Mouse (Mus musculus): Measurements from ENCODE around the gene Mif. TPM values are rescaled to one million over a fixed set of nuclear protein-coding genes. Genes with fewer than 3 reads are reported as not detected.

The Mif gene
- total and polyA plus RNA-seq, 2 experiments from 2014 or later = 1,140 to 1,428 TPM

- no peak overlapping the region for H3K4me2 ChIP-seq (ENCODE audit: low read depth, low read length)
- WGBS = 51% methylated on average over 13 of the region's 13 CpGs
- no peaks in the 10 kb centered on the region for H3K27me3 ChIP-seq (ENCODE audit: control insufficient read depth, insufficient read depth, low read length)
- ATAC-seq (ENCODE audit: insufficient read depth, low read depth) (no peak), DNase-seq (ENCODE audit: low spot score) (peak; percentile 85)
- TF ChIP-seq EP300 (IDR thresholded peaks at IDR 0.05; ENCODE audit: low read depth) (no peak), CTCF (IDR thresholded peaks at IDR 0.05; ENCODE audit: low read depth) (peak; percentile 89)
- no peak overlapping the region for H3K4me3 ChIP-seq (ENCODE audit: low read depth, low read length)
- H3K9ac ChIP-seq (replicated peaks; ENCODE audit: low read depth, low read length) = no peak overlapping the region
- peaks cover 32% of the 10 kb centered on the region for H3K4me1 ChIP-seq (ENCODE audit: control insufficient read depth, insufficient read depth)
- no peak overlapping the region for H3K27ac ChIP-seq (ENCODE audit: low read depth)
- no peaks in the 10 kb centered on the region for H3K9me3 ChIP-seq (replicated peaks; ENCODE audit: control insufficient read depth, low read length)
- no peaks in the 10 kb centered on the region for H3K36me3 ChIP-seq (replicated peaks; ENCODE audit: control insufficient read depth, insufficient read depth, low read length)
Observed at GRCm38 (mm10) chr10:75832272-75832895, 27.7 kb downstream of the Mif start.

- WGBS = 79% methylated on average over 2 of the region's 2 CpGs
- Histone ChIP-seq H3K9ac (replicated peaks; ENCODE audit: low read depth, low read length) (no peak overlapping the region), H3K4me3 (ENCODE audit: low read depth, low read length) (no peak overlapping the region), H3K36me3 (replicated peaks; ENCODE audit: control insufficient read depth, insufficient read depth, low read length) (no peaks in the 10 kb centered on the region), H3K4me2 (ENCODE audit: low read depth, low read length) (no peak overlapping the region), H3K4me1 (ENCODE audit: control insufficient read depth, insufficient read depth) (peaks cover 20% of the 10 kb centered on the region), H3K9me3 (replicated peaks; ENCODE audit: control insufficient read depth, low read length) (no peaks in the 10 kb centered on the region), H3K27ac (ENCODE audit: low read depth) (no peak overlapping the region), H3K27me3 (ENCODE audit: control insufficient read depth, insufficient read depth, low read length) (no peaks in the 10 kb centered on the region)
- no peak for TF ChIP-seq EP300 (IDR thresholded peaks at IDR 0.05; ENCODE audit: low read depth)
- no peak for TF ChIP-seq CTCF (IDR thresholded peaks at IDR 0.05; ENCODE audit: low read depth)
- DNase-seq (ENCODE audit: low spot score) = no peak
- ATAC-seq (ENCODE audit: insufficient read depth, low read depth) = no peak
Observed at GRCm38 (mm10) chr10:75830275-75830670, 29.8 kb downstream of the Mif start.

- no peak for ATAC-seq (ENCODE audit: insufficient read depth, low read depth)
- TF ChIP-seq CTCF (IDR thresholded peaks at IDR 0.05; ENCODE audit: low read depth) (no peak), EP300 (IDR thresholded peaks at IDR 0.05; ENCODE audit: low read depth) (no peak)
Observed at GRCm38 (mm10) chr10:75829529-75830274, 30.3 kb downstream of the Mif start.

GRCm38 (mm10) chr10:75828500-75828931, 31.5 kb downstream of the Mif start:
- DNase-seq (ENCODE audit: low spot score) (no peak), ATAC-seq (ENCODE audit: insufficient read depth, low read depth) (no peak)
- H3K9me3 ChIP-seq (replicated peaks; ENCODE audit: control insufficient read depth, low read length) = peaks cover 3% of the 10 kb centered on the region; the same call in 1 of the 2 replicates
- H3K9ac ChIP-seq (replicated peaks; ENCODE audit: low read depth, low read length) = no peak overlapping the region
- TF ChIP-seq EP300 (IDR thresholded peaks at IDR 0.05; ENCODE audit: low read depth) = no peak
- no peak for TF ChIP-seq CTCF (IDR thresholded peaks at IDR 0.05; ENCODE audit: low read depth)
- no peak overlapping the region for H3K27ac ChIP-seq (ENCODE audit: low read depth)
- H3K27me3 ChIP-seq (ENCODE audit: control insufficient read depth, insufficient read depth, low read length) = no peaks in the 10 kb centered on the region
- H3K4me1 ChIP-seq (ENCODE audit: control insufficient read depth, insufficient read depth) = peaks cover 16% of the 10 kb centered on the region
- no peak overlapping the region for H3K4me3 ChIP-seq (ENCODE audit: low read depth, low read length)
- no peak overlapping the region for H3K4me2 ChIP-seq (ENCODE audit: low read depth, low read length)
- H3K36me3 ChIP-seq (replicated peaks; ENCODE audit: control insufficient read depth, insufficient read depth, low read length) = no peaks in the 10 kb centered on the region

More at GRCm38 (mm10) chr10:75829529-75830274, 30.3 kb downstream of the Mif start:
- Histone ChIP-seq H3K4me1 (ENCODE audit: control insufficient read depth, insufficient read depth) (peaks cover 16% of the 10 kb centered on the region), H3K4me2 (ENCODE audit: low read depth, low read length) (no peak overlapping the region), H3K27ac (ENCODE audit: low read depth) (no peak overlapping the region), H3K27me3 (ENCODE audit: control insufficient read depth, insufficient read depth, low read length) (no peaks in the 10 kb centered on the region), H3K36me3 (replicated peaks; ENCODE audit: control insufficient read depth, insufficient read depth, low read length) (no peaks in the 10 kb centered on the region), H3K4me3 (ENCODE audit: low read depth, low read length) (no peak overlapping the region), H3K9me3 (replicated peaks; ENCODE audit: control insufficient read depth, low read length) (peaks cover under 1% of the 10 kb centered on the region; the same call in 1 of the 2 replicates), H3K9ac (replicated peaks; ENCODE audit: low read depth, low read length) (no peak overlapping the region)
- 75% methylated on average over 2 of the region's 2 CpGs for WGBS
- no peak for DNase-seq (ENCODE audit: low spot score)

- peak; percentile 65 for DNase-seq (ENCODE audit: low spot score)
- Histone ChIP-seq H3K27me3 (ENCODE audit: control insufficient read depth, insufficient read depth, low read length) (no peaks in the 10 kb centered on the region), H3K9me3 (replicated peaks; ENCODE audit: control insufficient read depth, low read length) (peaks cover 3% of the 10 kb centered on the region; the same call in 1 of the 2 replicates), H3K36me3 (replicated peaks; ENCODE audit: control insufficient read depth, insufficient read depth, low read length) (no peaks in the 10 kb centered on the region), H3K4me2 (ENCODE audit: low read depth, low read length) (no peak overlapping the region), H3K4me1 (ENCODE audit: control insufficient read depth, insufficient read depth) (peaks cover 16% of the 10 kb centered on the region), H3K9ac (replicated peaks; ENCODE audit: low read depth, low read length) (no peak overlapping the region), H3K27ac (ENCODE audit: low read depth) (no peak overlapping the region), H3K4me3 (ENCODE audit: low read depth, low read length) (no peak overlapping the region)
- ATAC-seq (ENCODE audit: insufficient read depth, low read depth) = 0 out of 2 replicates have a peak, but pooled peaks have one; percentile 49
- TF ChIP-seq CTCF (IDR thresholded peaks at IDR 0.05; ENCODE audit: low read depth) = no peak
- TF ChIP-seq EP300 (IDR thresholded peaks at IDR 0.05; ENCODE audit: low read depth) = no peak
- WGBS = 65% methylated on average over 4 of the region's 4 CpGs
Observed at GRCm38 (mm10) chr10:75827668-75828360, 32.2 kb downstream of the Mif start.
